Mouse (Mus musculus) neural tube, postnatal 0 days (tissue): Measurements from ENCODE around the gene Olfr706. TPM values are rescaled to one million over a fixed set of nuclear protein-coding genes. Genes with fewer than 3 reads are reported as not detected.

Experiments used
- polyA plus RNA-seq: library from polyadenylated mRNA; unstranded; fragments of >200 nt; fragmentation: Nextera tagmentation; extraction: Ambion mirVana; gene quantifications from 2 replicates; pipeline ENCODE4 v1.2.1, GENCODE M21; 2015

Gene Olfr706
- polyA plus RNA-seq, result not detected in 2 replicates

DNA sequence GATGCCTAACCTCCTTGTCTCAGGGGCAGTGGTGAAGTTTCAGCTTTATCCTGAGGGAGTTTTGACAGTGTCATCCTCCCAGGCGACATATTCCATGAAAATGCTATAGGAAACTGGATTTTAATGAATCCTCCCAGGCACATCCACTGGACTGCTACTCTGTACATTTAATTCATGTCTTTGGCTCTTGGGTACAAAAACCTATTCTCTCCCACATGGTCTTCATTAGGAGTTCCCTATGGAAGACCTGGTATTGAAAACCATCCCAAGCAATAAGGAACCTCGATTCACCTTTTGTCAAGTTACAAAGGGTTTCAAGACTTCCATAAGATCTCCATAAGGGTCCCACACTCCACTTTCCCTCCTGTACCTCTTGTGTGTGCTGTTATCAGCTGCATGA is at the start of gene Olfr706:
Olfr706 (minus strand) TSS at position 101 of the 400 bp plus-strand sequence.

DNA sequence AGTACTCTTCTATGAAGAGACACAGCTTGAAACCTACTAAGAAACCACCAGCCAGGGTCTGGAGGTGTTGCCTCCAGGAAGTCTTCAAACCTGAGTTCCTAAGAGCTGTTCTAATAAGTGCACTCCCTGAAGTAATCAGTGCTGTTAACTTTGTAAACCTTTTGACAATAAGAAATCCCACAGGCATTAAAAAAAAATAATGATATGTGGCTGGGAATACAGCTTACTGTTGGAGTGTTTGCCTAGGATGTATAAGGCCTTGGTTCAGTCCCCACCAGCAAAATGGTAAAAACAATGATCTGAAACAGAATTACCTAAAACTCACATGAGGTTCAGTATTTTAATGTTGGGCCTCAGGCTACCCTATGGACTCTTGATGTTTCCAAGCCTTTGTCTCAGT is 44.2 kb upstream of the Olfr706 start, which contains the start of gene Olfr709-ps1:
Olfr709-ps1 (minus strand) TSS at position 101 of the 400 bp plus-strand sequence.

DNA sequence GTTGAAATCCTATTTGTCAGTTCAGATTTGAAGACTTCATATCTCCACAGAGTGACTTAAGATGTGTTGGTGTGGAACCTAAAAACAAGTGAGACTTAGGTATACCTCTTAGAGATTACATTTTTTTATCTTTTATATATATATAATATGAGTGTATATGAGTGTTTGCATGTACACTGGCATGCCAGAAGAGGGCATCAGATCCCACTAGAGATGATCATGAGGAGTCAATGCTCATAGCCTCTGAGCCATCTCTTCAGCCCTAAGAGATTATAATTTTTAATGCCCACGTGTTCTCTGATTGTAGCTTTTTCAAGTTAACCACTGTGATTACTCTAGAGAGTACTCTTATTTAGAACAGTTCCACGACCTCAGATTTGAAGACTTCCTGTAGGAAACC is 19.7 kb upstream of the Olfr706 start, which contains the start of gene Olfr1532-ps1:
Olfr1532-ps1 (plus strand) TSS at position 326 of the 400 bp plus-strand sequence.

DNA sequence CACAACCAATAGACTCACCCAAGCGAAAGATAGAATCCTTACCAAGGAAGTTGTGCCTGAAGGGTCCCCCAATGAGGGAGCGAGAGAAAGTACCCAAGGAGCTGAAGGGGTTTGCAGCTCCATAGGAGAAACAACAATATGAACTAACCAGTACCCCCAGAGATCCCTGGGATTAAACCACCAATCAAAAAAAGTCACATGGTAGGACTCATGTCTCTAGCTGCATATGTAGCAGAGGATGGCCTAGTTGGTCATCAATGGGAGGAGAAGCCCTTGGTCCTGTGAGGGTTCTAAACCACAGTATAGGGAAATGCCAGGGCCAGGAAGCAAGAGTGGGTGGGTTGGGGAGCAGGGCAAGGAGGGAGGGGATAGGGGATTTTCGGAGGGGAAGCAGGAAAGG is 13.2 kb upstream of the Olfr706 start, which contains the start of gene Olfr707:
Olfr707 (minus strand) TSS at position 101 of the 400 bp plus-strand sequence.

DNA sequence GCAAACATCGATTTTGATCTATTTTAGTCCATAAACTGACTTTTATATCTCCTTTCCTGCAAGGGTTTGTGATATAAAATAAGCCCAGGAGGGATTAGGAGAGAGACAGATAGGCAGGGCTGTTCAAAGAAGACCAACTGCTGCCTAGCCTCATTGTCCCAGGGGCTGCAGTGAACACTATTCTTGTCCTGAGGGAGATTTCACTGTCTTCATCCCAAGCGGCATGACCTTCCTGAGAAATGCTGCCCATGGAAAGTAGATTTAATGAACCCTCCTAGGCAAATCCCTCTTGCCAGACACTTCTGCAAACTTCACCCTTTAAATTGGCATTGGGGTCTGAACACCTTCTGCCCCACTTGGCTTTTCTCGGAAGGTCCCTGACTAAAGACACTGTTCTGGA is 11.2 kb downstream of the Olfr706 start, which contains the start of gene Olfr705:
Olfr705 (minus strand) TSS at position 101 of the 400 bp plus-strand sequence.

GRCm38 (mm10) chr7:106862885-106863284 is 25.1 kb downstream of the Olfr706 start, which contains the start of gene Olfr704:
Olfr704 (plus strand) TSS chr7:106863185.

DNA sequence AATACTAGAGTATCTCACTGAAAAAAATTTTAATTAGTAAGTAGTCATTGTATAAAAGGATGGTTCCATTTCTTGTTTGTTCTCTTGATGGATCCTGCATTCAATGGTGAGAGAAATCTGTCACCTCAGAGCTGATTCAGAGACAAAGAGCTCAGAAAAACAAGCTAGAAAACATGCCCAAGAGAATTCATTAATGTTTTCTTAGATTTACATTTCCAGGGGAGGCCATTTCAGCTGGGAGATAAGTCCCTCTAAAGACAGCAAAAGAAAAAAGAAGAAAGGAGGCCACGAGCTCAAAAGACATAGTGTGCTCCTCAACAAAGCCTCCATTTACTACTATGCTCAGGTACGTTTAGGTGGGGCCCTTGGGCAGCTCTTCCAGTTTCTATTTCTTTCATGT is 44.9 kb downstream of the Olfr706 start, which contains the start of gene Olfr703:
Olfr703 (plus strand) TSS at position 301 of the 400 bp plus-strand sequence.

DNA sequence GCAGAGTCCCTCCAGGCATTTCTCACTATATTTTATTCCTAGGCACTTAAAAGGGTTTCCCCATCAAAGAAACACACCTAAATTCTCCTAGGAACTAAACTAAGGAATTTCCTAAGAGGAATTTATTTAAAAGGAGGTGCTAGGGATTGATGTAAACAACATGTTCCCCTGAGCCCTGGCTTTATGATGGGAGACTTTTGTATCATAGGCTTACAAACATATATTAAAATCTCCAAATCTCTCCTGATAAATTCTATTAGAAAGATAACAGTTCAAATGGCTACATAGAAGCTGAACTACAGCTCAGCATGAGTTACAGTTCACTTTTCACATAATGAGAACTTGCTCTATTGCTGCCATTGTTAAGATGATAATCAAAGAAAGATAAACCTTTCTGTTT is 54.2 kb downstream of the Olfr706 start, which contains the start of gene Olfr702:
Olfr702 (minus strand) TSS at position 101 of the 400 bp plus-strand sequence.

Other genes starting within 250 kb of the Olfr706 start
- gene Olfr693, start 207.6 kb downstream of the Olfr706 start, polyA plus RNA-seq, result 0.05 TPM in 1 of 2 replicates, not detected in the other
- not detected in 2 replicates for gene Olfr694, start 196.3 kb downstream of the Olfr706 start, polyA plus RNA-seq
- gene Olfr695, start 171.8 kb downstream of the Olfr706 start, polyA plus RNA-seq, result not detected in 2 replicates
- gene Olfr697, start 145.7 kb downstream of the Olfr706 start, polyA plus RNA-seq, result not detected in 2 replicates
- gene Olfr698, start 132.8 kb downstream of the Olfr706 start, polyA plus RNA-seq, result not detected in 2 replicates
- gene Olfr699, start 95.0 kb downstream of the Olfr706 start, polyA plus RNA-seq, result not detected in 2 replicates
- not detected in 2 replicates for gene Olfr700, start 79.3 kb downstream of the Olfr706 start, polyA plus RNA-seq
- gene Olfr701, start 74.0 kb downstream of the Olfr706 start, polyA plus RNA-seq, result not detected in 2 replicates
- not detected in 2 replicates for gene Olfr702, start 54.3 kb downstream of the Olfr706 start, polyA plus RNA-seq
- not detected in 2 replicates for gene Olfr703, start 44.8 kb downstream of the Olfr706 start, polyA plus RNA-seq
- not detected in 2 replicates for gene Olfr704, start 25.0 kb downstream of the Olfr706 start, polyA plus RNA-seq
- not detected in 2 replicates for gene Olfr705, start 11.3 kb downstream of the Olfr706 start, polyA plus RNA-seq
- gene Olfr707, start 13.1 kb upstream of the Olfr706 start, polyA plus RNA-seq, result not detected in 2 replicates
- gene Olfr1532-ps1, start 19.8 kb upstream of the Olfr706 start, polyA plus RNA-seq, result not detected in 2 replicates
- not detected in 2 replicates for gene Olfr709-ps1, start 44.1 kb upstream of the Olfr706 start, polyA plus RNA-seq
- not detected in 2 replicates for gene Olfr710, start 60.1 kb upstream of the Olfr706 start, polyA plus RNA-seq
- gene Olfr6, start 75.8 kb upstream of the Olfr706 start, polyA plus RNA-seq, result not detected in 2 replicates
- not detected in 2 replicates for gene Olfr711, start 87.3 kb upstream of the Olfr706 start, polyA plus RNA-seq
- gene Olfr2, start 117.9 kb upstream of the Olfr706 start, polyA plus RNA-seq, result not detected in 2 replicates
- gene Olfr713, start 143.0 kb upstream of the Olfr706 start, polyA plus RNA-seq, result not detected in 2 replicates
- gene Olfr714, start 182.8 kb upstream of the Olfr706 start, polyA plus RNA-seq, result not detected in 2 replicates
- gene Olfr17, start 205.1 kb upstream of the Olfr706 start, polyA plus RNA-seq, result not detected in 2 replicates
- not detected in 2 replicates for gene Olfr715b, start 222.2 kb upstream of the Olfr706 start, polyA plus RNA-seq
- gene Olfr715, start 242.9 kb upstream of the Olfr706 start, polyA plus RNA-seq, result not detected in 2 replicates